Mouse (Mus musculus) midbrain, embryonic 16.5 days (tissue): ENCODE results near the gene Psenen. TPM values are rescaled to one million over a fixed set of nuclear protein-coding genes. Genes with fewer than 3 reads are reported as not detected.

Source experiments
- ATAC-seq: fragments of 200-750 bp; cut with Nextera tagmentation; 2 replicates; pipeline ENCODE4 v1.8.0; 2017; ENCODE audit warnings: moderate TSS enrichment
- H3K27ac ChIP-seq: fragments of 300-500 bp; sonication (generic); 2 replicates; pipeline ENCODE4 v1.5.1; 2014; ENCODE audit warnings: mild to moderate bottlenecking, low read length, mixed read lengths
- H3K27me3 ChIP-seq: fragments of 300-500 bp; sonication (generic); 2 replicates; pipeline ENCODE4 v1.6.1; 2014; ENCODE audit warnings: low read depth, low read length, mixed read lengths; ENCODE audit not compliant: control insufficient read depth, insufficient read depth
- H3K36me3 ChIP-seq: fragments of 300-500 bp; sonication (generic); 2 replicates; pipeline ENCODE4 v1.6.1; 2014; ENCODE audit warnings: mild to moderate bottlenecking, low read length, moderate library complexity, mixed read lengths; ENCODE audit not compliant: control insufficient read depth, insufficient read depth
- H3K4me1 ChIP-seq: fragments of 300-500 bp; sonication (generic); 2 replicates; pipeline ENCODE4 v1.6.1; 2014; ENCODE audit warnings: mild to moderate bottlenecking, low read length, mixed read lengths; ENCODE audit not compliant: control insufficient read depth, insufficient read depth
- H3K4me2 ChIP-seq: fragments of 300-500 bp; sonication (generic); 2 replicates; pipeline ENCODE4 v1.6.1; 2014; ENCODE audit warnings: mild to moderate bottlenecking, low read length, mixed read lengths
- H3K4me3 ChIP-seq: fragments of 300-500 bp; sonication (generic); 2 replicates; pipeline ENCODE4 v1.5.1; 2014; ENCODE audit warnings: low read depth, mild to moderate bottlenecking, low read length, moderate library complexity, mixed read lengths
- H3K9ac ChIP-seq: fragments of 300-500 bp; sonication (generic); 2 replicates; pipeline ENCODE4 v1.6.1; 2014; ENCODE audit warnings: low read depth, low read length, mixed read lengths
- H3K9me3 ChIP-seq: fragments of 300-500 bp; sonication (generic); replicated peaks from 2 replicates; pipeline ENCODE4 v1.6.1; 2014; ENCODE audit warnings: mild to moderate bottlenecking, low read length, mixed read lengths; ENCODE audit not compliant: control insufficient read depth, poor library complexity, severe bottlenecking
- WGBS: fragments of 180-500 bp; shearing (Covaris S2); extraction: QIAGEN DNeasy Blood & Tissue Kit; methylation state at CpG from one replicate; pipeline ENCODE4 v1.1.7; 2014; 5-methylcytosine and 5-hydroxymethylcytosine counted together
- polyA plus RNA-seq: library from polyadenylated mRNA; unstranded; fragments of >200 nt; fragmentation: Nextera tagmentation; extraction: Ambion mirVana; gene quantifications from 2 replicates; pipeline ENCODE4 v1.2.1, GENCODE M21; 2015

Gene Psenen
- polyA plus RNA-seq, result 116 and 124 TPM in 2 replicates

- ATAC-seq, result peak; percentile 85
- H3K4me2 ChIP-seq, result peak within 1 kb of the TSS; percentile 83
- peak within 1 kb of the TSS; percentile 73 for H3K9ac ChIP-seq
- peak within 1 kb of the TSS; percentile 70 for H3K4me3 ChIP-seq
- H3K36me3 ChIP-seq, result peaks cover 15% of the 10 kb centered on the region
- peaks cover 26% of the 10 kb centered on the region for H3K4me1 ChIP-seq
- no peaks in the 10 kb centered on the region for H3K27me3 ChIP-seq
- WGBS, result under 1% methylated on average over 45 of the region's 45 CpGs
- H3K27ac ChIP-seq, result peak within 1 kb of the TSS; percentile 92
- H3K9me3 ChIP-seq, result no peaks in the 10 kb centered on the region
Observed at GRCm38 (mm10) chr7:30563117-30563905, at the start of gene Psenen, which contains the start of the genes U2af1l4 and Gm49396. Gene Psenen (minus strand): TSS chr7:30563627. Gene U2af1l4 (plus strand): TSS chr7:30563301. Gene Gm49396 (plus strand): TSS chr7:30563344.

GRCm38 (mm10) chr7:30612654-30613402 is 49.4 kb upstream of the Psenen start, which contains the start of gene Upk1a:
Gene Upk1a (minus strand): TSS chr7:30612847.
- no peak within 1 kb of the TSS for H3K4me2 ChIP-seq
- peaks cover 11% of the 10 kb centered on the region for H3K36me3 ChIP-seq
- 83% methylated on average over 8 of the region's 8 CpGs for WGBS
- no peaks in the 10 kb centered on the region for H3K9me3 ChIP-seq
- H3K4me1 ChIP-seq, result no peaks in the 10 kb centered on the region
- H3K27ac ChIP-seq, result no peak within 1 kb of the TSS
- no peak within 1 kb of the TSS for H3K9ac ChIP-seq
- ATAC-seq, result no peak
- no peak within 1 kb of the TSS for H3K4me3 ChIP-seq
- no peaks in the 10 kb centered on the region for H3K27me3 ChIP-seq

- H3K27me3 ChIP-seq, result no peaks in the 10 kb centered on the region
- no peak for ATAC-seq
- no peak overlapping the region for H3K9ac ChIP-seq
- H3K4me3 ChIP-seq, result no peak overlapping the region
- no peaks in the 10 kb centered on the region for H3K9me3 ChIP-seq
- no peaks in the 10 kb centered on the region for H3K4me1 ChIP-seq
- H3K36me3 ChIP-seq, result no peaks in the 10 kb centered on the region
- H3K27ac ChIP-seq, result no peak overlapping the region
- H3K4me2 ChIP-seq, result no peak overlapping the region
- WGBS, result 69% methylated on average over 7 of the region's 7 CpGs
Observed at GRCm38 (mm10) chr7:30610043-30610442, 46.6 kb upstream of the Psenen start.

GRCm38 (mm10) chr7:30608476-30608875 is 45.0 kb upstream of the Psenen start:
- no peak for ATAC-seq
- no peak overlapping the region for H3K4me3 ChIP-seq
- no peaks in the 10 kb centered on the region for H3K27me3 ChIP-seq
- H3K27ac ChIP-seq, result no peak overlapping the region
- H3K36me3 ChIP-seq, result no peaks in the 10 kb centered on the region
- H3K9me3 ChIP-seq, result no peaks in the 10 kb centered on the region
- H3K4me2 ChIP-seq, result no peak overlapping the region
- no peak overlapping the region for H3K9ac ChIP-seq
- H3K4me1 ChIP-seq, result no peaks in the 10 kb centered on the region
- WGBS, result 49% methylated on average over 16 of the region's 16 CpGs

GRCm38 (mm10) chr7:30607706-30608309 is 44.4 kb upstream of the Psenen start:
- ATAC-seq, result no peak
- 30% methylated on average over 8 of the region's 8 CpGs for WGBS

GRCm38 (mm10) chr7:30604944-30605343 is 41.5 kb upstream of the Psenen start:
- H3K4me3 ChIP-seq, result no peak overlapping the region
- H3K36me3 ChIP-seq, result no peaks in the 10 kb centered on the region
- H3K4me1 ChIP-seq, result no peaks in the 10 kb centered on the region
- H3K4me2 ChIP-seq, result no peak overlapping the region
- no peak overlapping the region for H3K27ac ChIP-seq
- ATAC-seq, result no peak
- 81% methylated on average over 8 of the region's 8 CpGs for WGBS
- no peak overlapping the region for H3K9ac ChIP-seq
- no peaks in the 10 kb centered on the region for H3K27me3 ChIP-seq
- H3K9me3 ChIP-seq, result no peaks in the 10 kb centered on the region

More at GRCm38 (mm10) chr7:30607706-30608309, 44.4 kb upstream of the Psenen start:
- Histone ChIP-seq H3K9ac (no peak overlapping the region), H3K27me3 (no peaks in the 10 kb centered on the region), H3K27ac (no peak overlapping the region), H3K4me2 (no peak overlapping the region), H3K36me3 (no peaks in the 10 kb centered on the region), H3K4me1 (no peaks in the 10 kb centered on the region), H3K9me3 (no peaks in the 10 kb centered on the region), H3K4me3 (no peak overlapping the region)

GRCm38 (mm10) chr7:30604424-30604823 is 41.0 kb upstream of the Psenen start:
- 54% methylated on average over 8 of the region's 8 CpGs for WGBS
- Histone ChIP-seq H3K9me3 (no peaks in the 10 kb centered on the region), H3K4me1 (peaks cover 4% of the 10 kb centered on the region; the same call in 1 of the 2 replicates), H3K27me3 (no peaks in the 10 kb centered on the region), H3K4me2 (no peak overlapping the region), H3K27ac (no peak overlapping the region), H3K4me3 (no peak overlapping the region), H3K36me3 (no peaks in the 10 kb centered on the region), H3K9ac (no peak overlapping the region)
- ATAC-seq, result no peak

- Histone ChIP-seq H3K4me2 (no peak overlapping the region), H3K27me3 (no peaks in the 10 kb centered on the region), H3K36me3 (no peaks in the 10 kb centered on the region), H3K9me3 (no peaks in the 10 kb centered on the region), H3K9ac (no peak overlapping the region), H3K4me1 (peaks cover 4% of the 10 kb centered on the region; the same call in 1 of the 2 replicates), H3K4me3 (no peak overlapping the region), H3K27ac (no peak overlapping the region)
- WGBS, result 55% methylated on average over 3 of the region's 3 CpGs
- no peak for ATAC-seq
Observed at GRCm38 (mm10) chr7:30602583-30602982, 39.2 kb upstream of the Psenen start.
